Mouse (Mus musculus): ENCODE data around the gene Nat8f1.
"Not testable (repeated sequence)": the region's sequence is repeated elsewhere in the genome, so short reads cannot be mapped to it uniquely, and the experiment has no call there.

The Nat8f1 gene

DNA sequence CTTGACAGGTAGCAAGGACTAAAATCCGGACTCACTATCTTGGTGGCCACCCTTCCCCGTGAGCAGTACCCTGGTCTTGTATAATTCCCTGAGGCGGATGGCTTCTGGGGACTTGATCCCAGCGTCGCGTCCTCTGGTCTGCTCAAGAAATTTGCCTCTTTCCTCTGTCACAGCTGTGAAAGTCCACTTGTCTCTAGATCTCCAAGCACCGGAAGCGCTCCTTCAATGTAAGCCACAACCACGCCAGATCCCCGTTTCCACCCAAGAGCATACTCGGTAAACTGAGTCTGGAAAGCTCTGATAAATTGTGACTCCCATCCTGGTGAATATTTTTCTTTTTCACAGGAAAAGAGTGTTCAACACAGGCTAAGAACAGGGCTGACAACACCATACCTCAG is 347 bp downstream of the Nat8f1 start:
- in situ Hi-C loops (cut with MboI; ENCODE audit: unreplicated experiment in 2 of 2) = loop anchor here (5.0 to 25.0 kb wide), 4 partner anchors 260 to 463 kb away; partner anchors contain the start of genes Cct7 (in 2 of the 2), Pradc1 (in 2 of the 2) and Alms1 (in 1 of the 2)

DNA sequence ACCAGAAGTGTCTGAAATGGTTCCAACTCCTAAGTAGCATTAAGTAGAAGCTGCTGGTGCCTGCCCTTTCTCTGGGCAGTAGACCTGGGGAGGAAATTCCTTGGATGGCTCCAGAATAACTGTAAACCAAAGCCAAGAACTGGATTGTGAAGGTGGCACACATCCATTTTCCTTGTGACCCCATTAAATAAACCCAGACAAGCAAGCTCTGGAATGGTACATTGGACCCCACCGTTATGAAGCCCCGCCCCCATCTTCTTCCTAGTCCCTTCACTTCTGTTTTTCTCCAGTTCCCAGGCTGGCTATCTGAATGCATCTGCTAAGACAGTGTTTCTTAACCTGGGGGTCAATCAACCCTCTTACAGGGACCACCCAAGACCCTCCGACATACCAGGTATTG is 3.9 kb downstream of the Nat8f1 start, which contains the start of gene Tprkb:
Tprkb (plus strand) TSS at position 279 of the 400 bp plus-strand sequence.
- in situ Hi-C loops (cut with MboI; ENCODE audit: unreplicated experiment in 2 of 2) = loop anchor here (10.0 to 25.0 kb wide), 3 partner anchors 257 to 449 kb away; partner anchors contain the start of genes Alms1 (in 1 of the 2), Cct7 (in 1 of the 2) and Pradc1 (in 1 of the 2)

DNA sequence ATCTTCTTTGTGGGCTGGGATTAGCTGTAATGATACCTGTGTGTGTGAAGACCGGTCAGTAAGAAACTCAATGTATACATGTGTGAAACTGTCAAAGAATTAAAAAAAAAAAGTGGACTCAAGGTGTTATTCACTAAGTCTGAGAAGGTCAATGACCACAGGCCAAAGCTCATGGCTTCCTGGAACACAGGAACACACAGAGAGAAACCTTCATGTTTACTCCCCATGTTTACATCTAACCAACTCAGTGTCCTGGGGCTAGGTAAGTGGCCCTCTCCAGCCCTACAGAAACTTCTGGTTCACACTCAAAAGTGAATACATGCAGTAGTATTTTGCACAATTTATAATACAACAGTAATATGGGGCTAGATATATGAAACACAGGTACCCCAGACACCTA is 5.8 kb downstream of the Nat8f1 start:
- in situ Hi-C loops (cut with MboI; ENCODE audit: unreplicated experiment in 2 of 2) = loop anchor here (10.0 to 25.0 kb wide), 3 partner anchors 255 to 447 kb away; partner anchors contain the start of genes Alms1 (in 1 of the 2), Cct7 (in 1 of the 2) and Pradc1 (in 1 of the 2)

DNA sequence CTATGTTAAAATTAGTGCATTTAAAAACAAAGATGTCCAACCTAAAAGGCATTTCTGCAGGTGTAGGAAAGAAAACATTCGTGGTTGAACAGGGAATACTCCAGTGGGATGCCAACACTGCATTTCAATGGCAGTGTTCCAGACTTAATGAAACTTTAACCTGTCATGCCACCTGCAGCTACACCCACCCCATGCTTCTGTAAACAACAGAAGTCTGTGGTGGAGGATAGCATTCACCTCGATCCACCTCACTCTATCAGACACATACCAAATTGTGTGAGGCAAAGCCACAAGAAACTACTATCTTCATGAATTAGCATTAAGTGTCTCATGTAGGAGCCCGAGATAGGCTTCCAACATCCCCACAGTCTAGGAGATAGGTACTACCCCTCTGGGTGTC is 7.1 kb downstream of the Nat8f1 start:
- in situ Hi-C loops (cut with MboI; ENCODE audit: unreplicated experiment in 2 of 2) = loop anchor here in 1 of 2 experiments (25.0 kb wide), 1 partner anchor 446 kb away; the partner anchor contains the start of genes Cct7 and Pradc1

DNA sequence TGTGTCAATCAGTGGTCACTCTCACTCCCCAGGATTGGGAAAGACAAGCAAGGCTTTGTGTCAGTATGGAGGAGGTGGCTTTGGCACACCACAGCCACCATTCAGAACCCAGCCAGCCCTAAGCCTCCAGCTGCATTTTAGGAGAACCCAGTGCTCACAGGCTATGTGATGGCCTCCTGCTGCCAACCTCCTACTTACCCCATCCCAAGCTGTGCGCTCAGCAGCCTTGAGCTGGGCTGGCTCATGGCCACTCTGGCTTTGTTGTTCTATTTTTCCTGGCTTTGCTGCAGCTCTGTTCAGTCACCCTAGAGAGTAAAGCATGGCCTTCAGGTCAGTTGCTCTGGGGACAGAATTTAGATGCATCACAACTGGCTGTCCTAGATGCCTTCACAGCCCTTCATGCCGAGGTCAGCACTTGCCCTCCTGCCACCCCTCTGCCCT is 8.6 kb downstream of the Nat8f1 start:
- in situ Hi-C loops (cut with MboI; ENCODE audit: unreplicated experiment in 2 of 2) = loop anchor here in 1 of 2 experiments (25.0 kb wide), 1 partner anchor 445 kb away; the partner anchor contains the start of genes Cct7 and Pradc1

DNA sequence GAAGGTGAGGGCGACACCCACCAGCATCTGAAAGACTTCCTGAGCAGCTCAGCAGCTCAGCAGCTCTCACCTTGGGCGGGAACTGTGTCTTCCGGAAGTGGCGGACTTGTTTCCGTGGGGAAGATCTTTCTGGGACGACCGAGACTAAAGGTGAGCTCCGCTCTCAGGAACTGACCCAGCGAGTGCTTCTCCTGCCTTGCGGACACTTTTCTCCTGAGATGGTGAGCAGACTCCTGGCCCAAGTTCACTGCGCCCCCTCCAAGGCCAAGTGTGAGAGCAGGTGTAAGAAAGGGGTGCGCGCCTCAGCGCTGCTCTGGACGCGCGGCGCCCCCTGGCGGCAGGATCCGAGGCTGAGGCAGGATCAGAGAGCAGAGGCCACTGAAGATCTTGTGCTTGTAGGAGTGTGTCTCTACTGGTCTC is 10.8 kb downstream of the Nat8f1 start, which contains the start of gene Nat8f4:
Nat8f4 (minus strand) TSS at position 243 of the 420 bp plus-strand sequence.
- in situ Hi-C loops (cut with MboI; ENCODE audit: unreplicated experiment in 2 of 2) = loop anchor here in 1 of 2 experiments (25.0 kb wide), 1 partner anchor 442 kb away; the partner anchor contains the start of genes Cct7 and Pradc1

DNA sequence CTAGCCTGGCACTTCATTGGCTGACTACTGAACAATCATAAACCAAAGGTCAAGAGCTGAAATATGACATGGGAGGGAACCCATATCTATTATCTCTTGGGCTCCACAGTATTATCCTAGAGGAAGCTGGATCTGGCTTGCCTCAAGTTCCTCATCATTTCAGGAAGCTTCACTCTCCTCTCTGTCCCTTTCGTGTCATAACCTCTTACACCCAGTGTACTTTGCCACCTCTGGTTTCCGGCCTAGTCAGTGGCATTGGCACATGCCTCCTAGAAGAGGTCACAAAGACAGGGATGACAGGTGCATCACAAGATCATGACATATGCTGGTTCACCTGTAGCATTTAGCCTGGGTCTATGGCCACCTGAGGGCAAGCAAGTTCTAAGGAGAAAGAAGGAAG is 13.2 kb downstream of the Nat8f1 start:
- in situ Hi-C loops (cut with MboI; ENCODE audit: unreplicated experiment in 2 of 2) = loop anchor here in 1 of 2 experiments (25.0 kb wide), 1 partner anchor 440 kb away; the partner anchor contains the start of genes Cct7 and Pradc1

DNA sequence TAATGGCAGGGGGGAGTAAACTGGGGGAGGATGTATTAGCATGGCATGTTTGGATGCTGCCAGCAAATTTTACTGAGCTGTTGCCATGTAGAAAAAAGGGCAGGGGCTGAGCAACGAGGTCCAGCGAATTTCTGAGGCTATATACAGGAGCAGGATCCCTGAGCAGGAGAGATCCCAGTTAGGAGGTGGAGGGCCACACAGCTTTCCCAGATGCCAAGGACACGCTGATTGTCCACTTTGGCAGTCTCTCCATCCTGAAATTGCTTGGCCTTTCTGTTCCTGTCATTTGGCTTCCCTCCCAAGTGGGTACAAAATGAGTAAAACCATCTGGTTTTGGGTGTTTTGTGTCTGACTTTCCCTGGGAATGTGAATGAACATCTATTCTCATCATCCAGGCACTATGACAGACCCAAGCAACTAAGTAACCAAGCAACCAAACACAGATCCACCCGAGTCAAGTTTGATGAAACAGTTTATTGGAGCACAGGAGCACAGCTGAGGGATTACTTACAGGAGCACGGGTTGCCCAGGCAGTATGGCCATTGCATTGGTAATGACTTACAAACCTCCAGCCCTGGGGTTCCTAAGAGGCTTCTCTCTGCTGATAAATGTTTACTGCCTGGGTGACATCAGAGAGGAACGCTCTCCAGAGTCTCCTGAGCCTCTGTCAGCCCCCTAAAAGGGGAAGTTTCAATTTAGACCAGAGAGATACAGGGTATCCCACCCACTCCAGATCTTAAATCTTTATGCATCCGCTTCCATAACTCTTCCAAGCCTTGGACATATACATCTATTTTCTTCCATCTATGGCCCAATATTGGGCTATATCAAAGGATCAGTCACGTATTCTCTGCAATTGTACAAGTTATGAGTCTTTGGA is 16.7 kb downstream of the Nat8f1 start:
- in situ Hi-C loops (cut with MboI; ENCODE audit: unreplicated experiment in 2 of 2) = not testable (repeated sequence)

DNA sequence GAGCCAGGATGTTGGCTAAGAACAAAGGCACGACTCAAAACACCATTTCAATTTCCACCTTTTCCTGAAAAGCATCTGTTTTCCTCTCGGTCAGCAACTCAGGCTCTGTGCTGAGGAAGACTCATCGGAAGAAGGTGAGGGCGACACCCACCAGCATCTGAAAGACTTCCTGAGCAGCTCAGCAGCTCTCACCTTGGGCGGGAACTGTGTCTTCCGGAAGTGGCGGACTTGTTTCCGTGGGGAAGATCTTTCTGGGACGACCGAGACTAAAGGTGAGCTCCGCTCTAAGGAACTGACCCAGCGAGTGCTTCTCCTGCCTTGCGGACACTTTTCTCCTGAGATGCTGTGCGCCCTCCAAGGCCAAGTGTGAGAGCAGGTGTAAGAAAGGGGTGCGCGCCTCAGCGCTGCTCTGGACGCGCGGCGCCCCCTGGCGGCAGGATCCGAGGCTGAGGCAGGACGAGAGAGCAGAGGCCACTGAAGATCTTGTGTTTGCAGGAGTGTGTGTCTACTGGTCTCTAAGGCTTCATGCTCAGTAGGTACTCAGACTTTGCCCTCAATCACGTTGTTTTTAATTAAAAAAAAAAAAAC is 20.3 kb downstream of the Nat8f1 start:
- in situ Hi-C loops (cut with MboI; ENCODE audit: unreplicated experiment in 2 of 2) = not testable (repeated sequence)

DNA sequence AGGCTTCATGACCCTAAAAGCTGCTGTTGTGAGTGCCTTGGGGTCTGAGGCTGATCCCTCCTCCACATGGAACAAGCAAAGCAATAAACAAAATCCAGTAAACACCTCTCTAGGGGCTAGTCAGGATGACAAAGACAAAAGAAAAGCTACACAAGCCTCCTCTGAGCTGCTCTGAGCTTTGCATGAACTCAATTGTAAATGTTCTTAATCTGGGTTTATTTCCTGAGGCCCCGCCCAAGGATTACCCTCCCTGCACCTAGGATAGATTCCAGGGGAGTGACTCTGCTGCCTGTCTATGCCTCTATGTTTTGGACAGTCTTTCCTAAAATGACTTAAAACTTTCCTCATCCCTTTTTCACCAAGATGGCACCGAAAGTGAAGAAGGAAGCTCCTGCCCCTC is 26.5 kb downstream of the Nat8f1 start:
- in situ Hi-C loops (cut with MboI; ENCODE audit: unreplicated experiment in 2 of 2) = no loop called here

DNA sequence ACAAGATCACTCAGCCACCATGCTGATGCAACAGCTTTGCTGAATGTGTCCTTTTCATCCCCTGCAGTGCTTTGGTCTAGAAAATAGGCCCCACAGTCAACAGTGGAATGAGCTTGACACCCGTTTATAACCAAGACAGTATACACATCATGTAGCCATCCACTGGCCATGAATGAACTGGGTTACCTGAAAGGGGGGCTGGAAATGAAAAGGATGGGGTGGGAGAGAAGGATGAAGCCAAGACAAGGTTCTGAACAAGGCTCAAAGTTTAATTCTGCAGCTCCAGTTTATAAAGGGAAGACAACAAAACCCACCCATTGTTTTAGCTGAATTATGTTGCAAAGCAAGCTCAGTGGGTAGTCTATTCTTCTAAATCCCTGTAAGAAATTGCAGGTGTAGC is 31.2 kb downstream of the Nat8f1 start:
- in situ Hi-C loops (cut with MboI; ENCODE audit: unreplicated experiment in 2 of 2) = no loop called here

DNA sequence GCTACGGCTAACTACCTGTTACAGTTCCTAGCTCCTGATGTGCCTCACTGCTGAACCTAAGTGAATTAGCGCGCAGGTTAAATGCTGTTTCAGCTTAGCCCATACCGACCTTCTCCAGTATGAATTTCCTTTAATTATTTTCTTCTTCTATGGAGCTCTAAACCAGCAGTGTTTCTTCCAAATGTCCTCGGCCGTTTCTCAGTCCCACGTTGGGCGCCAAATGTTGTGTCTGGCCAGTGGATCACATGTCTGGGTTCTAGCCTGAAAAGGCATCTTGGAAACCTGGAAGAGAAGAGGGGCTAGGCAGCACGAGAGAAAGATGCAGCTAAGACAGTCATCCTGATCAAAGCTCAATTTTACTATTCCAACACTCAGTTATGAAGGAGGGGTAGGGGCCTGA is 32.2 kb downstream of the Nat8f1 start:
- in situ Hi-C loops (cut with MboI; ENCODE audit: unreplicated experiment in 2 of 2) = not testable (repeated sequence)

DNA sequence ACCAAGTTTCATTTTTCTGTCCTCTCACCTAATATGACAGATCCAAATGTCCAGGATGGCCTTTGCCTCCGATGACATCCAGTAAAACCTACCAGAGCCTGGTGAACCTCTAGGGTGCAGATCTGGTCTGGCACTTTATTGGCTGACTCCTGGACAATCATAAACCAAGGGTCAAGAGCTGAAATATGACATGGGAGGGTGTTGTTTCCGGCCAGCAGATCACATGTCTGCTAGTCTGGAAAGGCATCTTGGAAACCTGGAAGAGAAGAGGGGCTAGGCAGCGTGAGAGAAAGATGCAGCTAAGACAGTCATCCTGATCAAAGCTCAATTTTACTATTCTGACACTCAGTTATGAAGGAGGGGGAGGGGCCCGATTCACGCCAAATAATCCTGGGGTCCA is 46.5 kb downstream of the Nat8f1 start, which contains the start of gene Nat8f2:
Nat8f2 (minus strand) TSS at position 153 of the 400 bp plus-strand sequence.
- in situ Hi-C loops (cut with MboI; ENCODE audit: unreplicated experiment in 2 of 2) = not testable (repeated sequence)

DNA sequence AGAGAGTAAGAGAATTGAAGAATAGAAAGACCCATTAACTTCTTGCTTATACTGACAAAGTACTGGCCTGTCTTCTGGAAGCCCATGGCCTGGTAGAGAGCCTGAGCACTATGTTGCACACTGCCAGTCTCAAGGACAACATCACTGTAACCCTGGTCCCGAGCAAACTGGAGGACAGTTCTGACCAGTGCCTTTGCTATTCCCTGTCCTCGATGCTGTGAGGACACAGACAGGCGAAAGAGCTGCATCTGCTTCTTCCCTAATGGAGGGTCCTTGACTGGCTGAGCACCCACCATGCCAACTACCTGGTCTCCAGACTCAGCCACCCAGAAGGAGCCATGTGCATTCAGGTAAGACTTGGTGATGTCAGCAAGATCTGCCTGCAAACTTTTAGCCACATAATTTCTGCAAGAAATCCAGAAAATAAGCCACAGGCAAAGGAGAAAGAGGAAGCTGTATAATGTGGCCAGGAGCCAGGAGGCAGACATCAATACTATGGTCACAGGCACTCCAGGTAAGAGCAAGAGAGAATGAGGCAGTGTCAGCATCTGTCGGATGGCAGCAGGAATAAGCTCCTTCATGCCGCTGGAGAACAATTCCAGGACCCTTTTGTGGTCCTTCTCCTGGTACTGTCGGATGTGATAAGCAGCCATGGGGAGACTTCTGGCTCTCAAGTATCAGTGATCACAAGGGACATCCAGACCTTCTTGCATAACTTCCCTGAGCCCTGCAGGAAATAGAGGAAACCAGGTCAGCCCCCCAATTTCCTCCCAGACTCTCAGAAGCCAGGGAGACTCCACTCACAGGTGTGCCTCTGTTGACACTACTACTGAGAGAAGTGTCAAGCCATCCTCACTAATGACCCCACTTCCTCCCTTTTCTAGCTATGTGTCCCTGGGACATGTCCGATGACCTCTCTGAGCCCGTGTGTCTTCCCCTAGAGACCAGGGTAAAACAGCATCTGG is 47.5 kb downstream of the Nat8f1 start:
- in situ Hi-C loops (cut with MboI; ENCODE audit: unreplicated experiment in 2 of 2) = no loop called here

DNA sequence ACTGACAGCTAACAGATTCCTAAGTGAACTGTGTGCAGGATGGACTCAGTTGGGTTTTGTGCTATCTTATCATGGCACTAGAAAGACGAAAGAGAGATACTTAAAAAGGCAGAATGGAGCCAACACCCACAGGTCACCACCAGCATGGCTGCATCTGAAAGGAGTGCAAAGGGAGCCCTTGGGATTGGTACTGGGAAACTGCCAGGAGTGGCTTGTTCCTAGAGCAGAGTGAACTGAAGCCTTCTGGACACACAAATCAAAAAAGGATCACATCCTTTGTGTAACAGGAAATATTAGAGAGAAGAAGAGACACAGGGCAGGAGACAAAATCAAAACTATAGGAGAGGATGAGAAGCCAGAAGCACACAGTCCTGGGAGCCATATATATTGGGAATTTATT is 48.5 kb downstream of the Nat8f1 start:
- in situ Hi-C loops (cut with MboI; ENCODE audit: unreplicated experiment in 2 of 2) = not testable (repeated sequence)

DNA sequence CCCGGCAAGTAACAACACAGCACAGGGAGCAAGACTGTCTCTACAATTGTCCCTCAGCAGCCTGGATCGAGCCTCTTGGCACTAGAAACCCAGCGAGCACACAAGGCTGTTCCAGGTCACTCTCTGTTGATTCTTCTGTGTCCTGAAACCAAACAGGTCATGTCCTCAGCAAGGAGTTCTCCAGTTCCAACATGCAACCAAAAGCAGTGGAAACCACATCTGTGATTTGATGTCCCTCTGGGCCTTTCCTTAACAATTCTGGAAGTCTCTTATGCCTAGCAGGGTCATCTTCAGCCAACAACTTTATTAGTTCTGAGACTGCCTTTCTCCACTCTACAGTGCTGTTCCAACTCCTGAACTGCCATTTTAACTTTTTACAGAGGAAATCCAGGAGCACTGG is 49.3 kb downstream of the Nat8f1 start:
- in situ Hi-C loops (cut with MboI; ENCODE audit: unreplicated experiment in 2 of 2) = not testable (repeated sequence)

DNA sequence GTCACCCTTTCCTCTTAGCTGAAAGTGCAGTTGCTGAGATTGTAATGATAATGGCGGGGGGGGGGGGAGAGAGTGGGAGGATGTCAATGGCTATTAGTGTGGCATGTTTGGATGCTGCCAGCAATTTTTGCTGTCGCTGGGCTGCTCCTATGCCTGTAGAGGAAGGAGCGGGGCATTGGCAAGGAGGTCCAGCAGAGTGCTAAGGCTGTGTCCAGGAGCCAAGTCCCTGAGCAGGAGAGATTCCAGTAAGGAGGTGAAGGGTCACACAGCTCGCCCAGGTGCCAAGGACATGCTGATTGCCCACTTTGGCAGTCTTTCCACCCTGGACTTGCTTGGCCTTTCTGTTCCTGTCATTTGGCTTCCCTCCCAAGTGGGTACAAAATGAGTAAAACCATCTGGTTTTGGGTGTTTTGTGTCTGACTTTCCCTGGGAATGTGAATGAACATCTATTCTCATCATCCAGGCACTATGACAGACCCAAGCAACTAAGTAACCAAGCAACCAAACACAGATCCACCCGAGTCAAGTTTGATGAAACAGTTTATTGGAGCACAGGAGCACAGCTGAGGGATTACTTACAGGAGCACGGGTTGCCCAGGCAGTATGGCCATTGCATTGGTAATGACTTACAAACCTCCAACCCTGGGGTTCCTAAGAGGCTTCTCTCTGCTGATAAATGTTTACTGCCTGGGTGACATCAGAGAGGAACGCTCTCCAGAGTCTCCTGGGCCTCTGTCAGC is 50.4 kb downstream of the Nat8f1 start:
- in situ Hi-C loops (cut with MboI; ENCODE audit: unreplicated experiment in 2 of 2) = not testable (repeated sequence)

DNA sequence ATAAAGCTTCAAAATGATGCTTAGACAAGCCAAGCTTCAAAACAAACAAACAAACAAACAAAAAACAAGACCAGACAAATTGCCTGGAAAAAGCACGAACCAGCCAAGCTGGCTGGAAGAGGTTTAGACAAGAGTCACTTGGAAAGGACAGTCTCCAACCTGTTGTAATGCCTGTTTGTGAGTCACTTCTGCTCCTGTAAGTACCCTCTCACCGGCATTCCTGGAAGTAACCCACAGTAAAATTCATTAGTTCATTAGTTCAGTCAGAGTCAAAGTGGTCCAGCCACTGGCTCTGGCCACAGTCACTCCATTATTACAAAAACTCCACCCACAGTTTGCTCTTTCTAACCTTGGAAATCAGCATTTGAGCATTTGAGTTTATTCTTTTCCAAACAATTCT is 51.6 kb downstream of the Nat8f1 start:
- in situ Hi-C loops (cut with MboI; ENCODE audit: unreplicated experiment in 2 of 2) = no loop called here

DNA sequence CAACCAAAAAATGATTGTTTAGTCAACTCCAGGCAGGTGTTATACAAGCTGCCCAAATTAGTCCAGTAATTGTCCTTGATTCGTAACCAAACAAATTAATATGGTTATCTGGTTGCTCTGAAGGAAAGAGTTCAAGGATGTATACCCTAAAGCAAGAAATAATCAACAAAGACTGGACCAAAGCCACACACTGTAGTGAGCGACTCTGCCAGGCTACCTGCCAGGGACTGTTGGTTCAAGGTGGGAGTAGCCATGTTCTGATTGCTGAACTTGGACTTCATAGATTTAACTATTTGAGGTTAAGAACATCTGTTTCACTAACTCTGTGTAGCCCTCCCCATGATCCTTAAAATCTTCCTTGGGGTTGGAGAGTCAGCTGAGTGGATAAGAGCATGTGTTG is 52.4 kb downstream of the Nat8f1 start:
- in situ Hi-C loops (cut with MboI; ENCODE audit: unreplicated experiment in 2 of 2) = no loop called here

Measured in v-Abl transformed pro-B cells (cell line).